Mouse (Mus musculus): ENCODE data around the gene Ints12. TPM values are rescaled to one million over a fixed set of nuclear protein-coding genes. Genes with fewer than 3 reads are reported as not detected.

The Ints12 gene
- polyA plus RNA-seq, 1 experiment: 3.8 TPM

DNA sequence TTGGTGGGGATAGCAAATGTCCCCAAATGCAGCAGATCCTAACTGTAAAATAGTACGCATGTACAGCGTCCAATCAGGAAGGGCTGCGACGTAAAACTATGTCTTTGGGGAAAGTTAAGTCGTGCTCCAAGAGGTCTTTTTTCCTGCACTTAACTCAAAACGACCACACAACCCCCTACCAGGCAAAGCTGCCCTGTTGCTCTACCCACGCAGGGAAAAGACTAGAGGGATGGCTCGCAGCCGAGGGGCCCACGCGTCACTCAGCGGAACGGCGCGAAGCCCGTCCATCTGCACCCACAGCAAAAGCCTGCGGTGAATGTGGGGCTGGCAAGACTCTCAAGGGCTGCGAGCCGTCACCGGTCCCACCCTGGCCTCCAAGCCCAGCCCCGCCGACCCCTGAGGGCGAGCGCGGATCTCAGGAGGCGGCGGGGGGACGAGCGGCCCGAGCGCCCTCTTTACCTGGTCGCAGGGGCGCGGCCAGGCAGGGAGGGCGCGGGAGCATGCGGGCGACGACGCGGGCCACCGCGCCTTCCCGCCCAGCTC lies 448 bp upstream of the Ints12 start:
- DNase-seq (ENCODE audit: low read depth in 1 of 2, low spot score in 2 of 2): no peak
- 1% methylated on average over 42 of the region's 44 CpGs for WGBS
- H3K27me3 ChIP-seq (ENCODE audit: control insufficient read depth, insufficient read depth, low read length): no peaks in the 10 kb centered on the region
- peaks cover 3% of the 10 kb centered on the region; the same call in 1 of the 2 replicates for H3K4me1 ChIP-seq (ENCODE audit: control insufficient read depth, insufficient read depth, insufficient read length)
- TF ChIP-seq POLR2A (IDR thresholded peaks at IDR 0.05; ENCODE audit: low read depth, low read length): no peak
- no peak for TF ChIP-seq CTCF (IDR thresholded peaks at IDR 0.05; ENCODE audit: extremely low read depth, insufficient read depth, insufficient read length, insufficient replicate concordance)
- H3K27ac ChIP-seq (ENCODE audit: insufficient read depth, low read length): peak overlapping the region; percentile 92
- H3K36me3 ChIP-seq (ENCODE audit: control insufficient read depth, insufficient read depth, low read length): no peaks in the 10 kb centered on the region
- peak overlapping the region; percentile 95 for H3K4me3 ChIP-seq (ENCODE audit: extremely low read depth, insufficient read depth, insufficient read length)

DNA sequence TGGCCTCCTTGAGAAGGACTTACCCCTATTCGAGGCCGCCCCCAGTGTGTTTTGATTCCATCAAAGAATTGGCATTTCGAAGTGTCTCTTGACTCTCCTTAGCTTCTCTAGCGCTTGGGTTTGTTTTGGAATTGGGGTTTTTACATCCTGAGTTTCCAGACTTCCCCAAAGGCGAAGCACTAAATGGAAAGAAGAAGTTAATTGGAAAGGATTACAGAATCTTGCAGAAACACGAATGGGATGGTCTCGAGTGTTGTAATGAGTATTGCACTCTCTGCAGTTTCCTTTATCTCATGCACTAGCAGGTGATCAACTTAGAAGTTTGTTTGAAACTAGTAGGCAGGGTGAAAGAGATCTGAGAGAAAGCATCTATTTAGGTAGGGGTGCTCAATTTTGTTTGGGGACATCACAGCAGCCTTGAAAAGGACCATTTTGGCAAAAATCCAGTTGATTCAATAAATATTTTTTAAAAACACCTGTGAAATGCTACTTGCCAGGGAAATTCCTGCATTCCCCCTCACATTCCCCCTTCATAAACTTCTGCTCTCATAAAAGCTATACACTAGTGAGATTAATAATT lies 724 bp downstream of the Ints12 start:
- no peak for TF ChIP-seq CTCF (IDR thresholded peaks at IDR 0.05; ENCODE audit: extremely low read depth, insufficient read depth, insufficient read length, insufficient replicate concordance)
- no peak for TF ChIP-seq POLR2A (IDR thresholded peaks at IDR 0.05; ENCODE audit: low read depth, low read length)
- no peaks in the 10 kb centered on the region for H3K36me3 ChIP-seq (ENCODE audit: control insufficient read depth, insufficient read depth, low read length)
- peaks cover 3% of the 10 kb centered on the region; the same call in 1 of the 2 replicates for H3K4me1 ChIP-seq (ENCODE audit: control insufficient read depth, insufficient read depth, insufficient read length)
- H3K27me3 ChIP-seq (ENCODE audit: control insufficient read depth, insufficient read depth, low read length): no peaks in the 10 kb centered on the region
- peak in 1 of 2 experiments; percentile 4 for DNase-seq (ENCODE audit: low read depth in 1 of 2, low spot score in 2 of 2)
- 0% methylated on average over 7 of the region's 7 CpGs for WGBS
- peak overlapping the region; percentile 95 for H3K4me3 ChIP-seq (ENCODE audit: extremely low read depth, insufficient read depth, insufficient read length)
- H3K27ac ChIP-seq (ENCODE audit: insufficient read depth, low read length): peak overlapping the region; percentile 89

DNA sequence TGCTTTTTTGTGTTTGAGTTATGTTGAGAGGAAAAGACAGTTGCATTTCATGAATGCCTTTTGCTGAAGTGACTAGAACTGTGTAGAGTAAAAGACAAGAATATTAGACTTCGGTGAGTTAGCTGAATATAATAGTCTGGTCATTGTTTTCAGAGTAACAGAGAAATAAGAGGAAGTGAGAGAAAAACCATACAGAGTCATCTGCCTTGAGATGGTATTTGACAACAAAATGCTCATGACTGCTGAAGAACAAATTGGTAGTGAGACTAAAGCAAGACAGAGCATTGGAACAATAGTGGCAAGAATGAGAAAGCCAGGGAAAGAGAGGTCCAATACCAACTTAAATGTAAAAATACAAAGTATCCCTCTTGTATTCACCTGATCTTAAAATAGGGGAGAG lies 1.3 kb downstream of the Ints12 start:
- no peak overlapping the region; the same call in 1 of the 2 replicates for H3K27ac ChIP-seq (ENCODE audit: insufficient read depth, low read length)
- 11% methylated on average over 1 of the region's 1 CpGs for WGBS
- DNase-seq (ENCODE audit: low read depth in 1 of 2, low spot score in 2 of 2): peak in 1 of 2 experiments; percentile 5

GRCm38 (mm10) chr3:133094305-133094704 lies 2.7 kb downstream of the Ints12 start:
- H3K4me1 ChIP-seq (ENCODE audit: control insufficient read depth, insufficient read depth, insufficient read length): peaks cover 3% of the 10 kb centered on the region; the same call in 1 of the 2 replicates
- TF ChIP-seq CTCF (IDR thresholded peaks at IDR 0.05; ENCODE audit: extremely low read depth, insufficient read depth, insufficient read length, insufficient replicate concordance): no peak
- no peak for TF ChIP-seq POLR2A (IDR thresholded peaks at IDR 0.05; ENCODE audit: low read depth, low read length)
- no peaks in the 10 kb centered on the region for H3K27me3 ChIP-seq (ENCODE audit: control insufficient read depth, insufficient read depth, low read length)
- 86% methylated on average over 1 of the region's 1 CpGs for WGBS
- no peak for DNase-seq (ENCODE audit: low read depth in 1 of 2, low spot score in 2 of 2)
- no peak overlapping the region for H3K4me3 ChIP-seq (ENCODE audit: extremely low read depth, insufficient read depth, insufficient read length)
- H3K36me3 ChIP-seq (ENCODE audit: control insufficient read depth, insufficient read depth, low read length): peaks cover 6% of the 10 kb centered on the region
- H3K27ac ChIP-seq (ENCODE audit: insufficient read depth, low read length): no peak overlapping the region

More for the DNA sequence above, 1.3 kb downstream of the Ints12 start:
- H3K4me1 ChIP-seq (ENCODE audit: control insufficient read depth, insufficient read depth, insufficient read length): peaks cover 3% of the 10 kb centered on the region; the same call in 1 of the 2 replicates
- H3K4me3 ChIP-seq (ENCODE audit: extremely low read depth, insufficient read depth, insufficient read length): no peak overlapping the region; the same call in 1 of the 2 replicates
- no peaks in the 10 kb centered on the region for H3K27me3 ChIP-seq (ENCODE audit: control insufficient read depth, insufficient read depth, low read length)
- H3K36me3 ChIP-seq (ENCODE audit: control insufficient read depth, insufficient read depth, low read length): no peaks in the 10 kb centered on the region
- no peak for TF ChIP-seq CTCF (IDR thresholded peaks at IDR 0.05; ENCODE audit: extremely low read depth, insufficient read depth, insufficient read length, insufficient replicate concordance)
- no peak for TF ChIP-seq POLR2A (IDR thresholded peaks at IDR 0.05; ENCODE audit: low read depth, low read length)

GRCm38 (mm10) chr3:133097936-133098335 lies 6.3 kb downstream of the Ints12 start:
- Histone ChIP-seq H3K27ac (ENCODE audit: insufficient read depth, low read length) (no peak overlapping the region), H3K4me1 (ENCODE audit: control insufficient read depth, insufficient read depth, insufficient read length) (peaks cover 3% of the 10 kb centered on the region; the same call in 1 of the 2 replicates), H3K36me3 (ENCODE audit: control insufficient read depth, insufficient read depth, low read length) (peaks cover 25% of the 10 kb centered on the region), H3K27me3 (ENCODE audit: control insufficient read depth, insufficient read depth, low read length) (no peaks in the 10 kb centered on the region), H3K4me3 (ENCODE audit: extremely low read depth, insufficient read depth, insufficient read length) (no peak overlapping the region)
- 89% methylated on average over 6 of the region's 6 CpGs for WGBS
- no peak for TF ChIP-seq POLR2A (IDR thresholded peaks at IDR 0.05; ENCODE audit: low read depth, low read length)
- no peak for TF ChIP-seq CTCF (IDR thresholded peaks at IDR 0.05; ENCODE audit: extremely low read depth, insufficient read depth, insufficient read length, insufficient replicate concordance)
- no peak for DNase-seq (ENCODE audit: low read depth in 1 of 2, low spot score in 2 of 2)

DNA sequence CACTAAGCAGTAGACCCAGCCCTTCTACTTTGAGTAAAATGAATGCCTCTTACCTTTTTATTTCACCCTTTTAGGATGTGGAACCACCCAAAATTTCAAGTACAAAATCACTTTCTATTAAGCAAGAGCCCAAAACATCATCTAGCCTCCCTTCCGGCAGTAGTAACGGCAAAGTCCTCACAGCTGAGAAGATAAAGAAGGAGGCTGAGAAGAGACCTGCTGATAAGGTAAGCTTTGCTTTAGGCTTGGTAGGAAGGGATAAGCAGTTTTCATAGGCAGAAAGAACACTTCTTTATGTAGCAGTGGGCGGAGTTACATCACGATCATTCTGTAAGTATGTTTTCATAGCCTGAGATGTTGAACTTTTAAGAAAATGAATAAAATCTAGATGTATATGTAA lies 6.7 kb downstream of the Ints12 start:
- 86% methylated on average over 4 of the region's 4 CpGs for WGBS

GRCm38 (mm10) chr3:133098909-133099308 lies 7.3 kb downstream of the Ints12 start:
- TF ChIP-seq CTCF (IDR thresholded peaks at IDR 0.05; ENCODE audit: extremely low read depth, insufficient read depth, insufficient read length, insufficient replicate concordance): no peak
- TF ChIP-seq POLR2A (IDR thresholded peaks at IDR 0.05; ENCODE audit: low read depth, low read length): no peak
- DNase-seq (ENCODE audit: low read depth in 1 of 2, low spot score in 2 of 2): no peak
- Histone ChIP-seq H3K27ac (ENCODE audit: insufficient read depth, low read length) (no peak overlapping the region), H3K4me3 (ENCODE audit: extremely low read depth, insufficient read depth, insufficient read length) (no peak overlapping the region), H3K27me3 (ENCODE audit: control insufficient read depth, insufficient read depth, low read length) (no peaks in the 10 kb centered on the region), H3K4me1 (ENCODE audit: control insufficient read depth, insufficient read depth, insufficient read length) (no peaks in the 10 kb centered on the region), H3K36me3 (ENCODE audit: control insufficient read depth, insufficient read depth, low read length) (peaks cover 28% of the 10 kb centered on the region)
- WGBS: 98% methylated on average over 2 of the region's 2 CpGs

More for the DNA sequence above, 6.7 kb downstream of the Ints12 start:
- peaks cover 3% of the 10 kb centered on the region; the same call in 1 of the 2 replicates for H3K4me1 ChIP-seq (ENCODE audit: control insufficient read depth, insufficient read depth, insufficient read length)
- no peaks in the 10 kb centered on the region for H3K27me3 ChIP-seq (ENCODE audit: control insufficient read depth, insufficient read depth, low read length)
- H3K36me3 ChIP-seq (ENCODE audit: control insufficient read depth, insufficient read depth, low read length): peaks cover 25% of the 10 kb centered on the region
- H3K27ac ChIP-seq (ENCODE audit: insufficient read depth, low read length): no peak overlapping the region
- no peak overlapping the region for H3K4me3 ChIP-seq (ENCODE audit: extremely low read depth, insufficient read depth, insufficient read length)
- DNase-seq (ENCODE audit: low read depth in 1 of 2, low spot score in 2 of 2): no peak
- TF ChIP-seq CTCF (IDR thresholded peaks at IDR 0.05; ENCODE audit: extremely low read depth, insufficient read depth, insufficient read length, insufficient replicate concordance) (no peak), POLR2A (IDR thresholded peaks at IDR 0.05; ENCODE audit: low read depth, low read length) (no peak)

Measured in spleen, adult 2 months (tissue).